In the genomic region with DNA sequence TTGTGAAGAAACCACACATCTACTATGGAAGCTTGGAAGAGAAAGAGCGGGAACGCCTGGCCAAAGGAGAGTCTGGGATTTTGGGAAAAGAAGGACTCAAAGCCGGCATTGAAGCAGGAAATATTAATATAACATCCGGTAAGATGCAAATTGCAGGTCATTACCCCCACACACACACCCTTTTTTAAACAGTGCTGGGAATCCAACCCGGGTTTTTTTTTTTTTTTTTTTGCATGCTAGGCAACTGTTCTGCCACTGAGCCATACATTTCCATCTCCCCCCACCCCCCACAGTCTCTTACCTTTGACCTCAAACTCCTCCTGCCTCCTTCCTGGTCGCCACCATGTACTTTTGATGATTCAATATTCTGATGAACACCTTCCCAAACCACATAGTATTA, we compare ENCODE assay signal across 9 mouse cellular contexts. TPM values are rescaled to one million over a fixed set of nuclear protein-coding genes. Genes with fewer than 3 reads are reported as not detected.
DNase-seq lines count a peak whose midpoint lies in the region; ATAC-seq and TF ChIP-seq lines count a peak whose summit lies in the region.
"Had no signal": no experiment of that assay in that cellular context is flagged by ENCODE, and none has a peak within 500 bp of the region (broad histone marks: within the 10 kb centered on the region; RNA-seq: fewer than 3 reads in every experiment).

No protein-coding gene starts in this region.

- peak overlapping the region; percentile 75 for H3K9ac ChIP-seq in forebrain, embryonic 12.5 days
- peak overlapping the region; percentile 87 for H3K9ac ChIP-seq in liver, embryonic 14.5 days (replicated peaks)

- WGBS in forebrain, embryonic 12.5 days: 56% methylated on average over 6 of the region's 6 CpGs
- 19% methylated on average over 6 of the region's 6 CpGs for WGBS in liver, embryonic 14.5 days (ENCODE audit: insufficient replicate concordance)

- H3K27ac ChIP-seq in forebrain, embryonic 12.5 days: no peak overlapping the region
- peak overlapping the region; percentile 79 for H3K27ac ChIP-seq in liver, embryonic 14.5 days

- H3K36me3 ChIP-seq in forebrain, embryonic 12.5 days (replicated peaks): peaks cover 34% of the 10 kb centered on the region
- H3K36me3 ChIP-seq in liver, embryonic 14.5 days (replicated peaks; ENCODE audit: control insufficient read depth, insufficient read depth, low read depth): peaks cover 28% of the 10 kb centered on the region

- peaks cover 31% of the 10 kb centered on the region for H3K4me1 ChIP-seq in forebrain, embryonic 12.5 days
- H3K4me1 ChIP-seq in liver, embryonic 14.5 days (replicated peaks; ENCODE audit: control insufficient read depth in 2 of 2, insufficient read depth in 2 of 2, low read length in 1 of 2): peaks cover 7% of the 10 kb centered on the region in 2 experiments

- H3K9me3 ChIP-seq in forebrain, embryonic 12.5 days: no peaks in the 10 kb centered on the region
- no peaks in the 10 kb centered on the region for H3K9me3 ChIP-seq in liver, embryonic 14.5 days (ENCODE audit: control insufficient read depth, low read length)

- peak overlapping the region; percentile 75 for H3K4me2 ChIP-seq in forebrain, embryonic 12.5 days
- peak overlapping the region; percentile 90 for H3K4me2 ChIP-seq in liver, embryonic 14.5 days (ENCODE audit: low read depth)

- no peaks in the 10 kb centered on the region for H3K27me3 ChIP-seq in forebrain, embryonic 12.5 days
- H3K27me3 ChIP-seq in liver, embryonic 14.5 days (ENCODE audit: control insufficient read depth, insufficient read depth, low read length): no peaks in the 10 kb centered on the region

- no peak for ATAC-seq in forebrain, embryonic 12.5 days (ENCODE audit: low FRiP score)
- no peak for ATAC-seq in liver, embryonic 14.5 days (ENCODE audit: insufficient read depth)

- no peak for TF ChIP-seq CTCF in liver, embryonic 14.5 days (IDR thresholded peaks at IDR 0.05; ENCODE audit: low read depth)

- H3K4me3 ChIP-seq in forebrain, embryonic 12.5 days (replicated peaks): peak overlapping the region; percentile 78
- peak overlapping the region; percentile 77 to 88 for H3K4me3 ChIP-seq in liver, embryonic 14.5 days (ENCODE audit: insufficient read depth in 1 of 2, low read depth in 2 of 2, low read length in 2 of 2)

- TF ChIP-seq EP300 in liver, embryonic 14.5 days (IDR thresholded peaks at IDR 0.05; ENCODE audit: low read depth): no peak

- DNase-seq in embryo, embryonic 11 days: peak; percentile 12
- no peak for DNase-seq in embryo, embryonic 10 days (ENCODE audit: low spot score)
- peak; percentile 23 for DNase-seq in 416B (ENCODE audit: low read depth)
- DNase-seq in liver, embryonic 14.5 days (ENCODE audit: low read depth in 3 of 3, low spot score in 3 of 3): no peak
- DNase-seq in urinary bladder, postnatal 36 days (ENCODE audit: low spot score in 2 of 2): no peak
- DNase-seq in layer of hippocampus, adult 9-11 months: no peak
- DNase-seq in right cerebral cortex, adult 18-20 months: no peak
- DNase-seq: gastrocnemius, postnatal 36 days had no signal

RNA-seq across cellular contexts. Expression of a gene that starts 1.0 kb away (rescaled TPM):
- polyA plus RNA-seq in forebrain, embryonic 12.5 days (2016; fragmentation: Nextera tagmentation; extraction: Ambion mirVana): 25.8 and 27.8 TPM in 2 replicates
- polyA plus RNA-seq in liver, embryonic 14.5 days (2012; rRNA removed): 8.3 and 9.8 TPM in 2 replicates
- polyA plus RNA-seq in liver, embryonic 14.5 days (2014; fragmentation: Nextera tagmentation; extraction: Ambion mirVana): 9.0 and 10.3 TPM in 2 replicates

RNA-seq across cellular contexts. Expression of a gene that starts 1.2 kb away (rescaled TPM):
- polyA plus RNA-seq in forebrain, embryonic 12.5 days (2016; fragmentation: Nextera tagmentation; extraction: Ambion mirVana): 173 and 178 TPM in 2 replicates
- 24.1 and 40.2 TPM in 2 replicates for polyA plus RNA-seq in liver, embryonic 14.5 days (2012; rRNA removed)
- 65.7 and 71.0 TPM in 2 replicates for polyA plus RNA-seq in liver, embryonic 14.5 days (2014; fragmentation: Nextera tagmentation; extraction: Ambion mirVana)

RNA-seq across cellular contexts. Expression of a gene that starts 25.4 kb away (rescaled TPM):
- polyA plus RNA-seq in forebrain, embryonic 12.5 days (2016; fragmentation: Nextera tagmentation; extraction: Ambion mirVana): not detected in 2 replicates
- polyA plus RNA-seq in liver, embryonic 14.5 days (2012; rRNA removed): 0.15 TPM in 1 of 2 replicates, not detected in the other
- polyA plus RNA-seq in liver, embryonic 14.5 days (2014; fragmentation: Nextera tagmentation; extraction: Ambion mirVana): not detected in 2 replicates

RNA-seq across cellular contexts. Expression of a gene that starts 49.1 kb away (rescaled TPM):
- 48.7 and 49.0 TPM in 2 replicates for polyA plus RNA-seq in forebrain, embryonic 12.5 days (2016; fragmentation: Nextera tagmentation; extraction: Ambion mirVana)
- polyA plus RNA-seq in liver, embryonic 14.5 days (2012; rRNA removed): 17.3 and 22.4 TPM in 2 replicates
- polyA plus RNA-seq in liver, embryonic 14.5 days (2014; fragmentation: Nextera tagmentation; extraction: Ambion mirVana): 36.6 and 41.3 TPM in 2 replicates

RNA-seq across cellular contexts. Expression of a gene that starts 49.3 kb away (rescaled TPM):
- 23.7 and 24.0 TPM in 2 replicates for polyA plus RNA-seq in forebrain, embryonic 12.5 days (2016; fragmentation: Nextera tagmentation; extraction: Ambion mirVana)
- polyA plus RNA-seq in liver, embryonic 14.5 days (2012; rRNA removed): 7.4 and 9.6 TPM in 2 replicates
- 9.7 and 11.2 TPM in 2 replicates for polyA plus RNA-seq in liver, embryonic 14.5 days (2014; fragmentation: Nextera tagmentation; extraction: Ambion mirVana)

Comparison
In these comparisons a context has a peak if more than half of its experiments do, and no peak if none do; other contexts are left out.
1. DNase-seq: peak in embryo, embryonic 11 days (single experiment) and 416B (single experiment); none in embryo, embryonic 10 days (single experiment), liver, embryonic 14.5 days (0 of 3), urinary bladder, postnatal 36 days (0 of 2), layer of hippocampus, adult 9-11 months (single experiment) and right cerebral cortex, adult 18-20 months (single experiment).